Mouse (Mus musculus) ES-Bruce4 (cell line): ENCODE measurements at regions not wholly inside any gene's neighbourhood (a gene's known extent, or its start where the extent isn't known, plus 50 kb on each side); places are given as distances from the start of the nearest gene placed in this dataset.

Experiments used
- CTCF ChIP-seq: IDR thresholded peaks from one replicate; pipeline ENCODE4 v1.8.1; 2011; ENCODE audit warnings: low read depth, low read length
- POLR2A ChIP-seq: IDR thresholded peaks from one replicate; pipeline ENCODE4 v1.8.1; 2011; ENCODE audit warnings: low read length; ENCODE audit not compliant: insufficient read depth

DNA sequence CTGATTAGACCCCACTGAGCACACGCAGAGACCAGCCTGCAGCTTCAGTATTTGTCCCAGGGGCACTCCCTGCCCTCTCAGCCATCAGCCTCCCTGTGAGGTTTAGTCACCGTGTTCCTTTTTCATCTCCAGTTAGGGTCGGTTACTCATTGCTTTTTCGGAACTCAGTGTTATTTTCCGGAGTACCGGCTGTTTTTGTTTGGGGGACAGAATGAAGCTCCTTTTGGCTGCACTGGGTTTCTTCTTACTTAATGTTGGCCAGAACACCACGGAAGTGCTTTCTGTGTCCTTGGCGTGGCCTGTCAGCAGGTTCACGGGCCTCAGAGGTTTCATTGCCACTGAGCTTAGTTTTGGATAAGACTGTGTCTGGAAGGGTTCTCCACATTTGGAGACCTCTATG lies 114.7 kb downstream of the Ackr3 start:
- TF ChIP-seq POLR2A (no peak), CTCF (no peak)
